In the genomic region with DNA sequence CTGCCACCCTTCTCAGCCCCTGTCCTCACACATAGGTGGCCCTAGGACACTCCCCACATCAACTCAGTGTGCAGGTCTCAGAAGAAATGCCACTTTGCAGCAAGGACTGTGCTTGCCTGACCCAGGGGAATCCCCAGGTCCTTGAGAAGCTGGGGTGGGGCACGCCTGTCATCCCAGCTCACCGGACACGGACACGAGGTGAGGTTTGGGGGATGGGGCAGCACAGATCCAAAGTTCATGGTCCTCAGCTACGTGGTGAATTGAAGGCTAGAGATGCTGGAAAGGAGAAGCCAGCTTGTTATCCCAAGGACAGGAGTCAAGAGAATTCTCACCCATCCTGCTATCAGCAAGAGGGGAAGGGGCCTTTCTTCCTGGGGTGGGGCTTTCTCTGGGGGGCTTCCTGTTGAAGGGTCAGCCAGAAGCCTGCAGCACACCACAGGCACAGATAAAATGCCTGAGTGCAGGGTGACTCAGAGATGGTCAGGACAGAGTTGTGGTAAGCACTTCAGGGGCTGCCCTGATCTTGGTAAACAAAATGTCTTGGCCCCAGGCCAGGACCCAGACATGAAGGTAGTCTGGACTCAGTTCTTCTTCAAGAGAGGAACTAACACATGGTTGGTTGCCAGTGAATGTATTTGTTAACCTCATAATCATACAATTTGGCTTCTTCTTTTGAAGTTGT, we compare ENCODE assay signal across 8 mouse cellular contexts. TPM values are rescaled to one million over a fixed set of nuclear protein-coding genes. Genes with fewer than 3 reads are reported as not detected.
DNase-seq lines count a peak whose midpoint lies in the region; ATAC-seq lines count a peak whose summit lies in the region.

No protein-coding gene starts in this region.

- DNase-seq in ovary, postnatal 36 days (ENCODE audit: low spot score), result peak; percentile 62
- DNase-seq in ovary, postnatal 14 days (ENCODE audit: low spot score), result no peak
- peak; percentile 80 to 86 for DNase-seq in adrenal gland, postnatal 36 days
- peak; percentile 85 to 89 for DNase-seq in lung, adult 18-20 months
- peak; percentile 87 for DNase-seq in splenic B cell, adult 2 months (ENCODE audit: low read depth, low spot score)
- DNase-seq in midbrain, embryonic 11.5 days (ENCODE audit: low spot score, missing footprints), result no peak
- DNase-seq in c-Kit-positive CD71-positive TER-119-positive erythroid progenitor cells, embryonic 14.5 days (ENCODE audit: low spot score), result no peak

- H3K4me2 ChIP-seq in midbrain, embryonic 11.5 days, result no peak overlapping the region

- no peak overlapping the region for H3K4me3 ChIP-seq in midbrain, embryonic 11.5 days (ENCODE audit: low read depth, low read length)

- no peaks in the 10 kb centered on the region for H3K9me3 ChIP-seq in midbrain, embryonic 11.5 days (ENCODE audit: control insufficient read depth, low read length)

- no peaks in the 10 kb centered on the region for H3K27me3 ChIP-seq in splenic B cell, adult 2 months (ENCODE audit: control insufficient read depth, insufficient read depth, low read length, poor library complexity, severe bottlenecking)
- H3K27me3 ChIP-seq in midbrain, embryonic 11.5 days (ENCODE audit: control insufficient read depth, insufficient read depth, low read length), result no peaks in the 10 kb centered on the region

- 75% methylated on average over 5 of the region's 5 CpGs for WGBS in midbrain, embryonic 11.5 days

- H3K9ac ChIP-seq in midbrain, embryonic 11.5 days (ENCODE audit: low read length), result no peak overlapping the region

- H3K4me1 ChIP-seq in midbrain, embryonic 11.5 days (ENCODE audit: control insufficient read depth, insufficient read depth, low read length), result no peaks in the 10 kb centered on the region

- peak; percentile 37 to 56 for ATAC-seq in hematopoietic stem cell, adult 5-6 weeks (replicated peaks in 1 of 2; ENCODE audit: insufficient read depth in 1 of 2, low FRiP score in 2 of 2, low TSS enrichment in 1 of 2, low read depth in 1 of 2, poor library complexity in 2 of 2, severe bottlenecking in 2 of 2)
- ATAC-seq in midbrain, embryonic 11.5 days (ENCODE audit: low FRiP score), result no peak

- H3K27ac ChIP-seq in midbrain, embryonic 11.5 days (ENCODE audit: low read depth, low read length), result no peak overlapping the region

- peaks cover 35% of the 10 kb centered on the region for H3K36me3 ChIP-seq in splenic B cell, adult 2 months (ENCODE audit: control insufficient read depth, insufficient read depth, low read length, poor library complexity, severe bottlenecking)
- peaks cover 15% of the 10 kb centered on the region for H3K36me3 ChIP-seq in midbrain, embryonic 11.5 days (ENCODE audit: control insufficient read depth, insufficient read depth, low read length)

RNA-seq across cellular contexts. Expression of a gene that starts 6.7 kb away (rescaled TPM):
- 100 to 1,000 TPM in 1 of 2 experiments, 10 to 100 TPM in 1; 92.8 to 108 TPM for total RNA-seq in adrenal gland, postnatal 36 days (2021)
- 85.5 and 101 TPM in 2 replicates for total RNA-seq in hematopoietic stem cell, adult 5-6 weeks (2017)
- polyA plus RNA-seq in midbrain, embryonic 11.5 days (2014; fragmentation: Nextera tagmentation; extraction: Ambion mirVana), result 200 and 225 TPM in 2 replicates

RNA-seq across cellular contexts. Expression of a gene that starts 14.0 kb away (rescaled TPM):
- total RNA-seq in adrenal gland, postnatal 36 days (2021), result 1,000 to 10,000 TPM; 1,198 to 1,301 TPM
- 306 and 388 TPM in 2 replicates for total RNA-seq in hematopoietic stem cell, adult 5-6 weeks (2017)
- polyA plus RNA-seq in midbrain, embryonic 11.5 days (2014; fragmentation: Nextera tagmentation; extraction: Ambion mirVana), result 581 and 594 TPM in 2 replicates

RNA-seq across cellular contexts. Expression of a gene that starts 16.5 kb away (rescaled TPM):
- total RNA-seq in adrenal gland, postnatal 36 days (2021), result 1 to 10 TPM; 4.5 to 5.4 TPM
- total RNA-seq in hematopoietic stem cell, adult 5-6 weeks (2017), result 80.9 and 114 TPM in 2 replicates
- polyA plus RNA-seq in midbrain, embryonic 11.5 days (2014; fragmentation: Nextera tagmentation; extraction: Ambion mirVana), result 3.6 and 3.8 TPM in 2 replicates

RNA-seq across cellular contexts. Expression of a gene that starts 36.6 kb away (rescaled TPM):
- 10 to 100 TPM; 20.2 to 20.3 TPM for total RNA-seq in adrenal gland, postnatal 36 days (2021)
- 11.5 and 15.9 TPM in 2 replicates for total RNA-seq in hematopoietic stem cell, adult 5-6 weeks (2017)
- 2.8 and 2.9 TPM in 2 replicates for polyA plus RNA-seq in midbrain, embryonic 11.5 days (2014; fragmentation: Nextera tagmentation; extraction: Ambion mirVana)

RNA-seq across cellular contexts. Expression of a gene that starts 44.6 kb away (rescaled TPM):
- 10 to 100 TPM; 30.2 to 42.9 TPM for total RNA-seq in adrenal gland, postnatal 36 days (2021)
- total RNA-seq in hematopoietic stem cell, adult 5-6 weeks (2017), result 62.2 and 103 TPM in 2 replicates
- 158 and 160 TPM in 2 replicates for polyA plus RNA-seq in midbrain, embryonic 11.5 days (2014; fragmentation: Nextera tagmentation; extraction: Ambion mirVana)

Comparison
In these comparisons a context has a peak if more than half of its experiments do, and no peak if none do; other contexts are left out.
1. DNase-seq: peak in ovary, postnatal 36 days (single experiment), adrenal gland, postnatal 36 days (2 of 2), lung, adult 18-20 months (2 of 2) and splenic B cell, adult 2 months (single experiment); none in ovary, postnatal 14 days (single experiment), midbrain, embryonic 11.5 days (single experiment) and c-Kit-positive CD71-positive TER-119-positive erythroid progenitor cells, embryonic 14.5 days (single experiment).
2. RNA of a gene that starts 16.5 kb away (total RNA-seq): 80.9 to 114 TPM in hematopoietic stem cell, adult 5-6 weeks; 4.5 to 5.4 TPM in adrenal gland, postnatal 36 days; every median in the first group is over 10 times any median in the second.